Mouse (Mus musculus) CH12F3 (cell line): Measurements from ENCODE around the gene Krtap4-9.
"Not testable (repeated sequence)": the region's sequence is repeated elsewhere in the genome, so short reads cannot be mapped to it uniquely, and the experiment has no call there.

ENCODE experiments used
- in situ Hi-C: fragments of 300-500 bp; cut with MboI; formaldehyde crosslinking; loops from 2 replicates; pipeline ENCODE4 v1.14.3; 2020; ENCODE audit warnings: low sequenced_read_pairs

Krtap4-9 gene

GRCm38 (mm10) chr11:99784900-99785299 lies at the start of gene Krtap4-9:
Gene Krtap4-9, plus strand, starts transcription at chr11:99785200.
- in situ Hi-C loops: not testable (repeated sequence)

GRCm38 (mm10) chr11:99743985-99744384 lies 41.0 kb upstream of the Krtap4-9 start:
- in situ Hi-C loops: no loop called here

DNA sequence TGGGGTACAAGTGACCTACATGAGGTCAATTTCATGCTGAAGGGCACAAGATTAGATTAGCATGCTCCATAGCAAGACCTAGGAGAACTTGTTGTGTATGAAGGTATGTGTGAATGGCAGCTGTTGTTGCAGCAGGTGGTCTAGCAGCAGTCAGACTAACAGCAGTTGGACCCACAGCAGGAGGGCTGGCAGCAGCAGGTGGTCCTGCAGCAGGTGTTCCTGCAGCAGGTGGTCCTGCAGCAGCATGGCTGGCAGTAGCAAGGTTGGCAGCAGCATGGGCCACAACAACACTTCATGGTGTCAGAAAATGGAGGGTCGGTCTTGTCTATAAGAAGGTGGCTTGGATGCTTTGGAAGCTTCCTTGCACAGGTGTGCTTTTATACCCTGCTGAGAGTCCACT lies 26.1 kb upstream of the Krtap4-9 start:
- in situ Hi-C loops: no loop called here

DNA sequence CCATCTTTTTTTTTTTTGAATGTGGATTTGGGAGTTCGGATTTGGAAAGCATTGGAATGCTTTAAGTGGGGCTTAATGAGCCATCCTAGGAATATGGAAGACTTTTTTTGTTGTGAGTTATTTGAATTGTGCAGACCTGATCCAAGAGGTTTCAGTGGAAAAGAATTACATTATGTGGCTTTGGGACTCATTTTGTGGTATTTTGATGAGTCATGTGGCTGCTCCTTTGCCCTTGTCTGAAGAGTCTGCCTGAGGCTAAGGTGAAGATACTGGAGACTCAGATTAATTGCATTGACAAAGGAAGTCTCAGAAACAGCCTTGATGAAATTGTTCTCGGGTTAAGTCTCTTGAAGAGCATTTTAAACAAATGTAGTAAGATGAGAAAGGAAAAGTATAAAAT lies 16.6 kb upstream of the Krtap4-9 start:
- in situ Hi-C loops: no loop called here

DNA sequence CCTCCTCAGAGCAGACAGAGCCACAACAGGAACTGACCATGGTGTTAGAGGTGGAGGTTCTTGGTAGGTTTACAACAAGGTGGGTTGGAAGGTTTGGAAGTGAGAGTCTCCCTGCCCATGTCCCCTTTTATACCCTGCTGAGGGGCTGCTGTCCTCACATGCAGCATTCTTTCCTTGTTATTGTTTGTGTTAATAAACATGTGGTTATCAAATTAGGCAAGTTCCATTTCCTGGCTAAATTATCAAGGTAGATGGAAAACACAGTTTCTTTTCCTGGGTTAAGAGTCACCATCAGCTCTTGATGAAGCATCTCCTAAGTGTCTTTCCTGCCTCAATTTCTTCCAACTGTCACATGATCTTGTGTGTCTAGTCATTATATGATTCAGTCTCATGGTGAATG lies 12.2 kb upstream of the Krtap4-9 start, which contains the start of gene Gm11595:
TSS of gene Gm11595 (minus strand) at position 101 of the 400 bp plus-strand sequence.
- in situ Hi-C loops: not testable (repeated sequence)

DNA sequence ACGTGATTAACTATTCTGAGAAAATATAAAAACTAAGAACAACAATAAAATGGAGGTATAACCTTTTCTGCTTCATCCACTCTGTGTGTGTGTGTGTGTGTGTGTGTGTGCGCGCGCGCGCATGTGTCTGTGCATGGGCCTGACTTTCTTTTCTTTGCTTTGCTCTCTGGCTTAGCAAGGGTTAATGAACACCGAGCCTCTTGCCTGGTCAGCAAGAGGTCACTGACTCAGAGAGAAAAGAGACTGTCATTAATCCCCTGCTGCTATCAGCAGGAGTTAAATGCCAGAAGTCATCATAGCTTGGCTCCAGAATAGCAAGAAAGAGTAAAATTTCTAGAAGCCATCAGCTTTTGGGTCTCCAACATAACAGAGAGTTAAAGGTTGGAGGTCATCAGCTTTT lies 6.6 kb upstream of the Krtap4-9 start:
- in situ Hi-C loops: no loop called here

GRCm38 (mm10) chr11:99780604-99781003 lies 4.4 kb upstream of the Krtap4-9 start, which contains the start of gene Krtap4-8:
Gene Krtap4-8, minus strand, starts transcription at chr11:99780704.
- in situ Hi-C loops: no loop called here

- in situ Hi-C loops: no loop called here
These were observed 8.4 kb downstream of the Krtap4-9 start, which contains the start of gene Gm11596 for GRCm38 (mm10) chr11:99793367-99793766. Gene Gm11596, minus strand, starts transcription at chr11:99793467.

DNA sequence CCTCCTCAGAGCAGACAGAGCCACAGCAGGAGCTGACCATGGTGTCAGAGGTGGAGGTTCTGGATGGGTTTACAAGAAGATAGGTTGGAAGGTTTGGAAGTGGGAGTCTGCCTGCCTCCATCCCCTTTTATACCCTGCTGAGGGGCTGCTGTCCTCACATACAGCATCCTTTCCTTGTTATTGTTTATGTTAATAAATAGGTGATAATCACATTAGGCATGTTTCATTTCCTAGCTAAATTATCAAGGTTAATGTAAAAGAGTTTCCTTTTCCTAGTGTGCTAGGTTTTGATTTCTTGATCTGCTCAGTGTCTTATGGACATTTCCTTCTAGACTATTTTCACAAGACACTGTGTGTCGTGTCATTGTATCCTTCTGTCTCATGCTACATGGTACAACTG lies 13.8 kb downstream of the Krtap4-9 start, which contains the start of gene Gm11569:
TSS of gene Gm11569 (minus strand) at position 101 of the 400 bp plus-strand sequence.
- in situ Hi-C loops: not testable (repeated sequence)

DNA sequence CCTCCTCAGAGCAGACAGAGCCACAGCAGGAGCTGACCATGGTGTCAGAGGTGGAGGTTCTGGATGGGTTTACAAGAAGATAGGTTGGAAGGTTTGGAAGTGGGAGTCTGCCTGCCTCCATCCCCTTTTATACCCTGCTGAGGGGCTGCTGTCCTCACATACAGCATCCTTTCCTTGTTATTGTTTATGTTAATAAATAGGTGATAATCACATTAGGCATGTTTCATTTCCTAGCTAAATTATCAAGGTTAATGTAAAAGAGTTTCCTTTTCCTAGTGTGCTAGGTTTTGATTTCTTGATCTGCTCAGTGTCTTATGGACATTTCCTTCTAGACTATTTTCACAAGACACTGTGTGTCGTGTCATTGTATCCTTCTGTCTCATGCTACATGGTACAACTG lies 19.3 kb downstream of the Krtap4-9 start, which contains the start of gene Gm11554:
TSS of gene Gm11554 (minus strand) at position 101 of the 400 bp plus-strand sequence.
- in situ Hi-C loops: not testable (repeated sequence)

DNA sequence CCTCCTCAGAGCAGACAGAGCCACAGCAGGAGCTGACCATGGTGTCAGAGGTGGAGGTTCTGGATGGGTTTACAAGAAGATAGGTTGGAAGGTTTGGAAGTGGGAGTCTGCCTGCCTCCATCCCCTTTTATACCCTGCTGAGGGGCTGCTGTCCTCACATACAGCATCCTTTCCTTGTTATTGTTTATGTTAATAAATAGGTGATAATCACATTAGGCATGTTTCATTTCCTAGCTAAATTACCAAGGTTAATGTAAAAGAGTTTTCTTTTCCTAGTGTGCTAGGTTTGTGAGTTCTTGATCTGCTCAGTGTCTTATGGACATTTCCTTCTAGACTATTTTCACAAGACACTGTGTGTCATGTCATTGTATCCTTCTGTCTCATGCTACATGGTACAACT lies 24.8 kb downstream of the Krtap4-9 start, which contains the start of gene Krtap4-13:
TSS of gene Krtap4-13 (minus strand) at position 101 of the 400 bp plus-strand sequence.
- in situ Hi-C loops: not testable (repeated sequence)

GRCm38 (mm10) chr11:99815566-99815965 lies 30.6 kb downstream of the Krtap4-9 start, which contains the start of gene Gm11564:
Gene Gm11564, minus strand, starts transcription at chr11:99815666.
- in situ Hi-C loops: not testable (repeated sequence)
